Mouse (Mus musculus) limb, embryonic 14.5 days (tissue): ENCODE measurements around the gene Cacna2d4. TPM values are rescaled to one million over a fixed set of nuclear protein-coding genes. Genes with fewer than 3 reads are reported as not detected.

ENCODE experiments used
- ATAC-seq: fragments of 200-750 bp; cut with Nextera tagmentation; 2 replicates; pipeline ENCODE4 v1.8.0; 2017; ENCODE audit warnings: low read depth, moderate number of reproducible peaks, moderate TSS enrichment; ENCODE audit not compliant: low FRiP score
- DNase-seq: peaks from one replicate; pipeline ENCODE4 v3.0.0-alpha.2; 2015; ENCODE audit warnings: low spot score
- H3K27ac ChIP-seq: fragments of 300-500 bp; sonication (generic); replicated peaks from 2 replicates; pipeline ENCODE4 v1.5.1; 2014; ENCODE audit warnings: low read depth, mild to moderate bottlenecking, low read length, moderate library complexity, mixed read lengths
- H3K27me3 ChIP-seq: fragments of 300-500 bp; sonication (generic); 2 replicates; pipeline ENCODE4 v1.6.1; 2014; ENCODE audit warnings: low read length, mixed read lengths; ENCODE audit not compliant: control insufficient read depth, insufficient read depth
- H3K36me3 ChIP-seq: fragments of 300-500 bp; sonication (generic); 2 replicates; pipeline ENCODE4 v1.6.1; 2014; ENCODE audit warnings: mild to moderate bottlenecking, low read length, moderate library complexity, mixed read lengths; ENCODE audit not compliant: control insufficient read depth, insufficient read depth
- H3K4me1 ChIP-seq: fragments of 300-500 bp; sonication (generic); 2 replicates; pipeline ENCODE4 v1.6.1; 2014; ENCODE audit warnings: antibody characterized with exemption, low read length, mixed read lengths; ENCODE audit not compliant: control insufficient read depth, insufficient read depth
- H3K4me2 ChIP-seq: fragments of 300-500 bp; sonication (generic); replicated peaks from 2 replicates; pipeline ENCODE4 v1.6.1; 2014; ENCODE audit warnings: low read depth, mild to moderate bottlenecking, low read length, moderate library complexity; ENCODE audit not compliant: severe bottlenecking
- H3K4me3 ChIP-seq: fragments of 300-500 bp; sonication (generic); replicated peaks from 2 replicates; pipeline ENCODE4 v1.5.1; 2014; ENCODE audit warnings: low read length
- H3K9ac ChIP-seq: fragments of 300-500 bp; sonication (generic); 2 replicates; pipeline ENCODE4 v1.6.1; 2014; ENCODE audit warnings: mild to moderate bottlenecking, low read depth, low read length, moderate library complexity; ENCODE audit not compliant: severe bottlenecking
- H3K9me3 ChIP-seq: fragments of 300-500 bp; sonication (generic); 2 replicates; pipeline ENCODE4 v1.6.1; 2016; ENCODE audit warnings: low read length; ENCODE audit not compliant: control insufficient read depth
- POLR2A ChIP-seq: fragments of 200-500 bp; IDR thresholded peaks from 2 replicates; pipeline ENCODE4 v1.8.0; 2012; ENCODE audit warnings: inconsistent platforms, mild to moderate bottlenecking, moderate library complexity, borderline replicate concordance; ENCODE audit not compliant: insufficient read depth, insufficient read length; ENCODE audit errors: extremely low read depth
- WGBS: fragments of 180-500 bp; shearing (Covaris S2); extraction: QIAGEN DNeasy Blood & Tissue Kit; methylation state at CpG from one replicate; pipeline ENCODE4 v1.1.7; 2014; 5-methylcytosine and 5-hydroxymethylcytosine counted together
- polyA plus RNA-seq, 2 experiments: library from polyadenylated mRNA; depleted of rRNA in 1 of 2; stranded (reverse) in 1 of 2; unstranded in 1 of 2; fragments of >200 nt; fragmentation: Nextera tagmentation in 1 of 2; extraction: Ambion mirVana in 1 of 2; gene quantifications; 2 replicates each; pipeline versions ENCODE4 v1.2.1 to v1.2.3; 2012 to 2014

Cacna2d4 gene
- polyA plus RNA-seq, 2 experiments: 0.08 TPM; not detected in 1

- 64% methylated on average over 2 of the region's 2 CpGs for WGBS
- no peak overlapping the region for H3K27ac ChIP-seq
- H3K4me3 ChIP-seq: no peak overlapping the region
- no peak overlapping the region for H3K9ac ChIP-seq
- no peaks in the 10 kb centered on the region for H3K4me1 ChIP-seq
- H3K4me2 ChIP-seq: no peak overlapping the region
- H3K9me3 ChIP-seq: no peaks in the 10 kb centered on the region
- peaks cover 6% of the 10 kb centered on the region; the same call in 1 of the 2 replicates for H3K36me3 ChIP-seq
- DNase-seq: no peak
- no peak for ATAC-seq
- no peak for TF ChIP-seq POLR2A
- no peaks in the 10 kb centered on the region for H3K27me3 ChIP-seq
Observed at GRCm38 (mm10) chr6:119377613-119378012, 141.3 kb downstream of the Cacna2d4 start.

GRCm38 (mm10) chr6:119378631-119379030 is 142.3 kb downstream of the Cacna2d4 start:
- TF ChIP-seq POLR2A: no peak
- Histone ChIP-seq H3K27me3 (no peaks in the 10 kb centered on the region), H3K27ac (no peak overlapping the region), H3K4me3 (no peak overlapping the region), H3K36me3 (peaks cover 6% of the 10 kb centered on the region; the same call in 1 of the 2 replicates), H3K9ac (no peak overlapping the region), H3K4me2 (no peak overlapping the region), H3K4me1 (no peaks in the 10 kb centered on the region), H3K9me3 (no peaks in the 10 kb centered on the region)
- 87% methylated on average over 1 of the region's 1 CpGs for WGBS
- DNase-seq: no peak
- no peak for ATAC-seq

DNA sequence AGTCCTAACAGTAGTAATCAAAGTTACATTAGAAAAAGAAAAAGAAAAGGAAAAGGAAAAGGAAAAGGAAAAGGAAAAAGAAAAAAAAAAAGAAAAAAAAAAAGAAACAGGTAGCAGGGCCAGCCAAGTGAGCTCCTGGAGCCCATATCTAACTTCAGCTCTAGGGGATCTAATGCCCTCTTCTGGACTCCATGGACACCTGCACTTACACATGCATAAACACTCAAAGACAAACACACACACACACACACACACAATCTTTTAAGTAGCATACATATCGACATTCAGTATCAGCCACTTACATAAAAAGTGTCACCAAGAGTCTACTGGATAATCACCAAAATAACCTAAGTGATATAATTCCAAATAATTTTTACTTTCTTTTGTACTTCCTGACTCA is 149.3 kb downstream of the Cacna2d4 start:
- no peak overlapping the region for H3K4me2 ChIP-seq
- H3K9ac ChIP-seq: no peak overlapping the region
- no peaks in the 10 kb centered on the region for H3K9me3 ChIP-seq
- TF ChIP-seq POLR2A: no peak
- no peaks in the 10 kb centered on the region for H3K27me3 ChIP-seq
- H3K4me1 ChIP-seq: peaks cover 11% of the 10 kb centered on the region
- no peak overlapping the region for H3K27ac ChIP-seq
- H3K4me3 ChIP-seq: no peak overlapping the region
- 100% methylated on average over 1 of the region's 1 CpGs for WGBS
- ATAC-seq: no peak
- DNase-seq: no peak
- 0 out of 2 replicates have a peak, but pooled peaks cover 6% of the 10 kb centered on the region for H3K36me3 ChIP-seq

- WGBS: 84% methylated on average over 4 of the region's 4 CpGs
- H3K27me3 ChIP-seq: no peaks in the 10 kb centered on the region
- no peaks in the 10 kb centered on the region for H3K9me3 ChIP-seq
- DNase-seq (no peak), ATAC-seq (no peak)
- no peak overlapping the region for H3K9ac ChIP-seq
- H3K27ac ChIP-seq: no peak overlapping the region
- 0 out of 2 replicates have a peak, but pooled peaks cover 6% of the 10 kb centered on the region for H3K36me3 ChIP-seq
- H3K4me3 ChIP-seq: no peak overlapping the region
- peaks cover 11% of the 10 kb centered on the region for H3K4me1 ChIP-seq
- no peak overlapping the region for H3K4me2 ChIP-seq
- TF ChIP-seq POLR2A: no peak
Observed at GRCm38 (mm10) chr6:119386421-119386820, 150.1 kb downstream of the Cacna2d4 start.

DNA sequence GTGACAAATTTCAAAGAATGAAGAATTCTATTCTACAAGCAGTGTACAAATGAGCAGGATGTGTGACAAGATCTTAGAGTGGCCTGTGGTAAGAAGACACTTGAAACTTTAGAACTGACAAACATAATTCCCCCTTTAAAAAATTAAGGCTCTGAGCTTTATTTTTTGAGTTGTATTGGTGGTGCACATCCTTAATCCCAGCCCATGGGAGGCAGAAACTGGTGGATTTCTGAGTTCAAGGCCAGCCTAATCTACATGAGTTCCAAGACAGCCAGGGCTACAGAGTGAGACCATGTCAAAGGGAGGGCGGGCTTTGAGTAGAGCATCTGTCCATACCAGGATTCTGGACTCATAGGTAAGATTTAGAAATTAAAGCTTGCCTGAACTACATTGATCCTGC is 150.5 kb downstream of the Cacna2d4 start:
- 0 out of 2 replicates have a peak overlapping the region, but pooled peaks have one; percentile 93 for H3K9ac ChIP-seq

More for the DNA sequence above, 150.5 kb downstream of the Cacna2d4 start:
- peaks cover 11% of the 10 kb centered on the region for H3K4me1 ChIP-seq
- no peaks in the 10 kb centered on the region for H3K9me3 ChIP-seq
- H3K4me3 ChIP-seq: no peak overlapping the region
- H3K27me3 ChIP-seq: no peaks in the 10 kb centered on the region
- peak overlapping the region; percentile 68; the same call in 1 of the 2 replicates for H3K4me2 ChIP-seq
- 0 out of 2 replicates have a peak, but pooled peaks cover 6% of the 10 kb centered on the region for H3K36me3 ChIP-seq
- TF ChIP-seq POLR2A: no peak
- ATAC-seq: no peak
- DNase-seq: no peak
- H3K27ac ChIP-seq: no peak overlapping the region
- 87% methylated on average over 1 of the region's 1 CpGs for WGBS
